Mouse (Mus musculus) left cerebral cortex, postnatal 36 days (tissue): ENCODE data around the gene Susd4. TPM values are rescaled to one million over a fixed set of nuclear protein-coding genes. Genes with fewer than 3 reads are reported as not detected.
A peak's percentile ranks its signal among the peaks of the same experiment; 100 is the strongest.

ENCODE experiments used
- DNase-seq, 2 experiments: peaks; one replicate each; pipeline ENCODE4 v3.0.0; 2021 to 2022; ENCODE audit warnings: low spot score in 2 of 2, mixed read lengths in 1 of 2
- intact Hi-C: fragments of 180-260 bp; cut with DNase I; formaldehyde crosslinking; loops from one replicate; pipeline ENCODE4 v1.15.1; 2025
- total RNA-seq, 2 experiments: library from RNA; stranded (reverse); gene quantifications; 2 replicates each; pipeline ENCODE4 v1.2.3; 2021

The Susd4 gene
- total RNA-seq = 100 to 1,000 TPM; 113 TPM

DNA sequence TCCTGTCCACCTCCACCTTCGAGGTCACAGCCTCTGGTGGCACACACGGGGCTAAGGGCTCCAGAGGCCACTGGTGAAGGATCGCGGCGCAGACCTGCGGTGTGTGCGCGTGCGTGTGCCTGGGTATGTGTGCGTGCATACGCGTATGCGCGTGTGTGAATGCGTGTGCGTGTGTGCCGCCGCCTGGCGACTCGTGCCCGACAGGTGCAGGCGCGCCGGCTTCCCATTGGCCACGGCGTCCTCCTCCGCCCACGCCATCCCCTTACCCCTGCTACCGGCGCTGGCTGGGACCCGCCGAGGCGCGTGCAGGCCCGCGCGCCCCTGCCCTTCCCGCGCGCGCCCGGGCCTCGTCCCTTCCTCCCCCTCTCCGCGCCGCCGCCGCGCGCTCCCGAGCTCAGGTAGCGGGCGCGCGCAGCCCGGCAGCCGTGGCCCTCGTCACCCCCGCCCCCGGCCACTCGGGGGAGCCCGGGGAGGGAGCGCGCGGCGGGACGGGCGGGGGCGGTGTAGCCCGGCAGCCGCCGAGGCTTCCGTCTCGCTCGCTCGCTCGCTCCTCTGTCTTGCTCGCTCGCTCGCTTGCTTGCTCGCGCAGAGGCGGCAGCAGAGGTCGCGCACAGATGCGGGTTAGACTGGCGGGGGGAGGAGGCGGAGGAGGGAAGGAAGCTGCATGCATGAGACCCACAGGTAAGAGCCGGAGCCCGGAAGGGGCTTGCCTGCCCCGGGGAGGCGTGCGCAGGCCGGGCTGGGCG, at the start of gene Susd4:
TSS of gene Susd4 (plus strand) at position 145 of the 746 bp plus-strand sequence.
- intact Hi-C loops = loop anchor here (5.0 kb wide), 1 partner anchor 33 kb away; no protein-coding TSS in a partner anchor
- DNase-seq = peak; percentile 85 to 89

DNA sequence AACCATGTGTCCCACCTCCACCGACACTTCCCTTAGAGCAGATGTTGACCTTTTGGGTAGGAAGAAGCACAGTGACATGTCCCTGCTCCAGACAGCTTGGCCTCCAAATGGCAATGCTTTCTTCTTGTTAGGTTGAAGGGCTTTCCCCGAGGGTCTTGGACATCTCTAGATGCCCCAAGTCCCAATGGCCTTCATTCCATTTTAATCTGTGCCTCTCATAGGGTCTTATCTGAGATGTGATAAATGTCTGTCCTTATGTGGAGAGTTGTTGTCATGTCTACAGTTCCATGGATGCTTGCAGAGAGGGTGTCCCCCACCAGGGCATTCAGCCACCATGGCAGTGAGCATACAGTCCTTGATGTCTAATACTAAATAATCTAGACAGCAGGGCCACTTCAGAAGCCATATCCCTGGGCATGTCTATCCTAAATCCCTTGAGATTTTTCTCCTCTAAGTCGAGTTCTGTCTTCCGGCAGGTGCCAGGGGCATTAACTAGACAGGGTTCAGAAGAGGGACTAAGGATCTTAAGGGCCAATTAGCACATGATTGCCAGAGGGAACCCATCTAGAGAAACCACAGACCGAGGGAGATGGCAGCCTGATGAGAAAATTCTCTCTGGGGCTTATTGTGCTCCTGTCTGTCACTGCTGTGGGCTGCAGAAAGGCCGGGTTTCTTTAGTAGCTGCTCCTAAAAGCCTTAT, 49.3 kb upstream of the Susd4 start:
- intact Hi-C loops = no loop called here
- no peak for DNase-seq

DNA sequence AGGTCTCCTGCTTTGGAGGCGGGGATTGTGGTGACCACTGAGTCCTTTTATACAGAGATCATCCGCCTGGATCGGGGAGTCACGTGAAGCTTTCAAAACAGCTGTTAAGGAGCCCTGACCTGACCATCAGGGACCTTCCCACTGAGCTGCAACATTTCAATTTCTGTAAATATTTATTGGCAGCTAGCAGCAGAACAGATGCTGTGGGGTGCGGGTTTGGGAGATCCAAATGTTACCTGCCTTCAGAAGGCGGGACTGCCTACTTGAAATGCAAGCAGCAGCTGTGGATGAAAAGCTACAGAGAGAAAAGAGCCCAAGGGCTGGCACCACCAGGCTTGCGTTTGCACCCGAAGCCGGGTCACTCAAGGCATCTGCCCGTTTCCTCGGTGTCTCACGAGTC, 36.1 kb upstream of the Susd4 start:
- DNase-seq = no peak
- intact Hi-C loops = no loop called here

DNA sequence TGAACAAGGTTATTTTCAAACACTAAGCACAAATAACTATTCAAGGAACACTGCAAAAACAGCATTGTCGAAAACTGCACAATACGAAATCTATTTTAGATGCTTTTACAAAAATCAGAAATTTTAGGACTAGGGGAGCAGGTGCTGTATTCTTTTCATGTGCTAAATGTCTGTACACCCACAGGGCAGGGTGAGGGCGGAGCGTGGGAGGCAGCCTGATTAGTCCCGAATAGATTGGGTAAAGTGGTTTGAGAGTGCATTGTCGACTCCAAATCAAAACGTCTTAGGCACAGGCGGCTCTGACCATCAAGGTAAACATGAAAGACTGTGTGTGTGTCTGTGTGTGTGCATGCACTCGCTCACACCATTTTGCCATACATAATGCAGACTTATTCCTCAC, 34.7 kb upstream of the Susd4 start:
- DNase-seq = no peak
- intact Hi-C loops = no loop called here

DNA sequence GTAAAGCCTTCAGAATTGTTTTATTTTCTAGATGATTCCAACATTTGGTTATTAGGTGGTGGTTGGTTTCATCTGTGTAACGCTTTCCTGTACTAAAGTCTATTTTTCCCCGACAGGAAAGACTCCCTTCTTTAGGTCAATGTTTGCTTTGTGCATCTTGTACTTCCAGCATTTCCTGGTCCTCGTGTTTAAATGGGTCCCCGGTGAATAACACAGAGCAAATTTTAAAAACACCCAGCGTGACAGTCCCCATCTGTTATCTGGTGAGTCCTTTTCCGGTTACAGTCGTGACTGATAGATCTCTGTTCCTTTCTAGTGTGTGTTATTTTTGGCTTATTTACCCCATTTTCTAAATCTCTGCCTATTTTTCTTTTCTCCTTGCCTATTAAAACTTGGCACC, 31.0 kb upstream of the Susd4 start:
- no peak for DNase-seq
- intact Hi-C loops = no loop called here

DNA sequence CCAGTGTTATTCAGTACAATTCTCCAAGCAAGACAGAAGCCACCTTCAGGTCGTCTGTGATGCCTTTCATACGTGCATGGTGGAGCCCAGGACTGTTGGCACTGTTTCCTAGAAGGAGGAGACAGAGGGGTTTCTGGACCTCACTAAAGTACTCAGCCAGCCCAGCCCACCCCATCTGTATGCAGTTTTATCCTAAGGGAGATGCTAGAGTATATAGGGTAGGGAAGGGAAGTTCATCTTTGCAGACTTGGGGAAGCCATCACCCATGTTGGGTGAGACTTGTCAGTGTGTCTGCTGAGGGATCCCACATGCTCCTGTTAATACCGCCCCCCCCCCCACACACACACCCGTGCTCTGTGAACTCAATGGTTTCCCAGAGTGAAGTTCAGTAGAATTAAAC, 27.8 kb upstream of the Susd4 start:
- no peak for DNase-seq
- intact Hi-C loops = no loop called here

DNA sequence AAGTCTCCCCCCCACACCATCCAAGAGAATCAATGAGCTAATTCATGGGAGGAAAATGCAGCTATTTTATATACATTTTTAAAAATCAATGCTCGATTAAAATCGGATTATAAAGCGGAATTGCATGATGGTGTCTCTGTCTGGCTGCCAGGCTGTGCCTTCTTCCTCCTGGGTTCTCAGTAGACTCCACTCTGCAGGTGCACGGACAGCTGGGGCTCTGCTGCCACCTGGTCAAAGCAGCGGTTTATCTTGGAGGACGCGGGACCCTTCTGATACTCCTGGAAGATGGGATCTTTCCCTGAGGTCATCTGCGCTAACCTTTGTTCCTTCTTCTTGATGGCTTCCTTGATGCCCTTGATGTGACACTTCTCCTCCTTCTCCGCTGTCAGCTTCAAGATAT, 16.6 kb upstream of the Susd4 start:
- DNase-seq = no peak
- intact Hi-C loops = no loop called here

DNA sequence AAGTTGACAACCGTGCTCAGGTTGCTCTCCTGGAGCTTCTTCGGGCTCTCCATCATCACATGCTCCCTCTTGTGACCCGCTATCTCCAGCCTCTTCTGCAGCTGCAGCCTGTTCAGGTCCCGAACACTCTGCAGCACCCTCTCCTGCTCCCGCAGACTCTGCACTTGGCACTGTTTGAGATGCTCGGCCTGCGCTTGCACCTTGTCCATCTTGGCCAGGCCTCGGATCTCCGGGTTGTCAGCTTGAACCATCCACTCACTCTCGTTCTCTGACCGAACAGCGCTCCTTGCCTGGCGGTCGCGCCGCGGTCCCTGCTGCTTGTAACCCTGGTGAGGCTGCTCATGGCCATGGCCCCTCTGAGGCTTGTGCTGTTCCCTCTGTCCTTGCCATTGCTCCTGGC, 15.8 kb upstream of the Susd4 start:
- intact Hi-C loops = no loop called here
- no peak for DNase-seq

DNA sequence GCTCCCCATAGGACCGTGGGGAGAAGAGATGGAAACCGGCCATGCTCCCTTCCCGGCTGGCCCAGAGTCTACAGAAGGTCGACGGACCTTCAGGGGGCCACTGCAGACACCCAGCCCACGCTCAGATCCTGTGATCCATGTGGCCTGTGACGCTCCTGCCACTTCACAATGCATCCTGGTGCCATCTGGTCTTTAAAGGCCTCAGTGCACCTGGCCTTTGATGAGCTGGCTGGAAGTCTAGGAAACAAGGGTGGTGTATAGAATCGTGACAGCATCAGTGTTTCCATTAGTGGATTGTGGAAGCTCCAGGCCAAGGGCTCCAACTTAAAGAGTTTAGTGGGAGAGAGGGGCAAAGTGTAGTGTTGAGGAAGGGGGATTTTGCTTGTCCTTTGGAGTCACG, 14.6 kb upstream of the Susd4 start, which contains the start of gene Ccdc185:
TSS of gene Ccdc185 (minus strand) at position 101 of the 400 bp plus-strand sequence.
- intact Hi-C loops = no loop called here
- no peak for DNase-seq

DNA sequence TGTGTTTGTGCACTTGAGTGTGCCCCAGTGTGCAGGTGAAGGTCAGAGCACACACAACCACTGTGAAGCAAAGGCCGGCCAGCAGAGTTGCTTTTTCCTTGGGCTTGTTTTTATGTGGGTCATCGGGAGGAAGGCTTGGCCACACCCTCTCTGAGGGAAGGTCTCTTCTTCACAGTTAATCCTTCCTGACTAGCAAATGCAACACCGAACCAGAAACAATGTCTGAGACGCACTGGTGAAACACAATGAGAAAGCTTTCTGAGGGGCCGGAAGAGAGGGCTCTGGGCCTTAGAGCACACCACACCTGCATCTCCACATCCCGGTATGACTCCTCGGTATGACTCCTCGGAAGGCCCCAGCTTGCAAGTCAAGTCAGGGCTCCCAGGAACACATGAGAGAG, 12.4 kb upstream of the Susd4 start:
- intact Hi-C loops = no loop called here
- DNase-seq = no peak

DNA sequence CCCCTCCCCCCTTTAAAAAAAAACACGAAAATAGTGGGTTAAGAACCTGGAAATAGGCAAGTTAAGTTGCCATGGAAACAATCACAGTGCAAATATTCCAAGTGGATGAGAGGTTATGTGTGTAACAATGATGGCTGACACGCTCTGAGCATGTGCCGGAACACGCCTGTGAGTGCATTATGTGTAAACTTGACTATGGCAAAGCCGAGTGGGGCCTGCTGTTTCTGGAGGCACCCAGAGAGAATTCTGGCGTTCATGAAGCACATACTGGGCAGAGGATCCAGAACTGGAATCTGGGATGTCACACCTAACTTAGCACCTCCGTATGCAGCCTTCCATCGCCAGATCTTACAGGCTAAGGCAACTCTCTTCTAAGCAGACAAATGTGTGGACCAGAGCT, 10.0 kb upstream of the Susd4 start:
- intact Hi-C loops = no loop called here
- DNase-seq = peak in 1 of 2 experiments; percentile 23

DNA sequence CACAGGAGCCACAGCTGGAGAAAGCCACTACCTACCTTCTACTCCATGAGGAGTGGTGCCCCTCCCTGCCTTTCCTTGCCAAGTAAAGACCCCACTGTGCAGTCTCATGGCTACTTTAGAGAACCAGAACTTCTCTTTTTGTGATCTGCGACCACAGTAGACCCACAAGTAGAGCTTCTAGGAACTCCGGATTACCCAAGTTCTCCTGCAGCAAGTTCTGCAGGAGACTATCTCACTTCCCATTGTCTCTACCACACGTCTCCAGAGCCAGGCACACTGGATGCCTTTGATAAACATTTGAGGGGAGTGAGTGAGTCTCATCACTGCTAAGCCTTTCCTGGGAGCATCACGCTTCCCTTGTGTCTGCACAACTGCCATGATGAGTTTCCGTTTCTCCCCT, 8.8 kb upstream of the Susd4 start:
- intact Hi-C loops = no loop called here
- no peak for DNase-seq

DNA sequence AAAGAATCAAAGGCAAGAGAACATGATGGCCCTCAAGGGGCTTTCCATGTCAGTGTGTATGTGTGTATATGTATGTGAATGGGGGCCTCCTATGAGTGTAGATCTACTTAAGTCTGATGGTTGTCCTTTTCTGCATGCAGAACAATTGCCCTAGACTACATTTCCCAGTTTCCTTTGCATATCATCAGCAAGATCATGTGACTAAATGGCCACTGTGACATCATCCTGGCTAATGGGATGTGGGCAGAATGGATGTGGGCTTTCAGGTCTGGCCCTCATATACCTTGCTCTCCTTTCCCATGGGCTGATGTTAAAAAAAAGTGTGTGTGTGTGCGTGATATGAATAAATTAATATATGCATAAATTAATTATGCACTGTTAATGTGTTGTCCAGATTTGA, 4.9 kb upstream of the Susd4 start:
- no peak for DNase-seq
- intact Hi-C loops = no loop called here

DNA sequence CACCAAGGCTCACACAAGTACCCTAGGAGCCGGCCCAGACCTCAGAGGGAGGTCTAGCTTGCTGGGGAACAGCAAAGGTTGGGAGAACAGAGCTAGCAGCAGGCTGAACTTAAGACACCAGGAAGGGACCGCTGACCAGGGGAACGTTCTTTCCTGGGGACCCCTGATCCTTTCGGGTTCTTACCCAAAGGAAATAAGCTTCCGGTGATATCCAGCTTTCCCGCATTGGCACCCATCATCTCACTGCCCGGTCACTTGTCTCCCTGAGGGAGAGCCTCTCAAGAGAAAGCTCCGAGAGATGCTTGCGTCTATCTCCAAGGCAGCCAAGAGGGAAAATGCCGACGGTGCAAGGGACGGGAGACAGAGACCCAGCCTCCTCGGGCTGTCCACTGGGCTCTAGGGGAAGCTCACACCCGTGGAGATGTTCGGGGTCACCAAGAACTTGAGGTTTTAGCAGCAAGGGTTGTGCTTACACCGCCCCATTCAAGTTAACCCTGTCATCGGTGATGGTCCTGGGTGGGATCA, 407 bp upstream of the Susd4 start:
- no peak for DNase-seq
- intact Hi-C loops = loop anchor here (5.0 kb wide), 1 partner anchor 34 kb away; no protein-coding TSS in a partner anchor

DNA sequence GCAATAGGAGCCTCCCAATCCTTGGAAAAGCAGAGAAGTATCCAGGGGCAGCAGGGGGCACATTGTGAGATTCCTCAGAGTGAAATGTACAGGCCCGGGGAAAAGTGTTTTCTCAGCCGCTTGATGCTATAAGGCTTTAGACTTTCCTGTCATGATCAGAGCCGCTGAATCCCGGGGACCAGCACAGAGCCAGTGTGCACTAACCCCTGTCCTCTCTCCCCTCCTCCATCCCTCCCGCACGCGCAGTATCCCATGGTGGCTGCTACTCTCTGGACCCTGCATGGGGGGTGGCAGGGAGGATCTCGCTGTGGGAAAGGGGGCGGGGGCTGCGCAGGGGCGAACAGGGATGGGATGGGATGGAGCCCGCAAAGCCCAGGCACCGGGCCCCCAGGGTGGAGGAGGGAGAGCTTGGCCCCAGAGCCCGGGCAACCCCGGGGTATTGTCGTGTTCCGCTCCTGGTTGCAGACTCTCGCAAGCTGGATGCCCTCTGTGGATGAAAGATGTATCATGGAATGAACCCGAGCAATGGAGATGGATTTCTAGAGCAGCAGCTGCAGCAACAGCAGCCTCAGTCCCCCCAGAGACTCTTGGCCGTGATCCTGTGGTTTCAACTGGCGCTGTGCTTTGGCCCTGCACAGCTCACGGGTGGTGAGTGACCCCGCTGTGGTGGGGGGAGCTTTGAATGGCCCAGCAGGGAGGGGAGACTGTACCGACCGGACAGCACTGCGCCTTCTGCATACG, 1.1 kb downstream of the Susd4 start:
- DNase-seq = peak; percentile 35 to 50
- intact Hi-C loops = loop anchor here (5.0 kb wide), 1 partner anchor 33 kb away; no protein-coding TSS in a partner anchor

DNA sequence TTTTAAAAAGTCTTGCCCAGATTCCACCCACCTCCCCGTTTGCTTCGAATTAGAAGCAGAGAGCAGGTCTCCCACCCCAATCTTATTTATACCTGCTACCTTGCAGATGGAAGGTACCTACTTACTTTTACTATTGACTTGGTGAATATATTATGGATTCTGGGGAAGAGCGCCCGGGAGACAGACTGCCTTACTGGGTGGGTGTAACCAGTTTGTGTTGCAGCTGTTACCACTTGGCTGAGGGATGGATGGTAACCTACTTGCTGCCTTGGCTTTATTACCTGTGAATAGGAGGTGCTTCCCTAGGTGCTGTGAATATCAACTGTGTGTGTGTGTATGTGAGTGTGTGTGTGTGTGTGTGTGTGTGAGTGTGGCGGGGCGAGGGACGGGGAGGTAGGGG, 11.9 kb downstream of the Susd4 start:
- no peak for DNase-seq
- intact Hi-C loops = no loop called here

DNA sequence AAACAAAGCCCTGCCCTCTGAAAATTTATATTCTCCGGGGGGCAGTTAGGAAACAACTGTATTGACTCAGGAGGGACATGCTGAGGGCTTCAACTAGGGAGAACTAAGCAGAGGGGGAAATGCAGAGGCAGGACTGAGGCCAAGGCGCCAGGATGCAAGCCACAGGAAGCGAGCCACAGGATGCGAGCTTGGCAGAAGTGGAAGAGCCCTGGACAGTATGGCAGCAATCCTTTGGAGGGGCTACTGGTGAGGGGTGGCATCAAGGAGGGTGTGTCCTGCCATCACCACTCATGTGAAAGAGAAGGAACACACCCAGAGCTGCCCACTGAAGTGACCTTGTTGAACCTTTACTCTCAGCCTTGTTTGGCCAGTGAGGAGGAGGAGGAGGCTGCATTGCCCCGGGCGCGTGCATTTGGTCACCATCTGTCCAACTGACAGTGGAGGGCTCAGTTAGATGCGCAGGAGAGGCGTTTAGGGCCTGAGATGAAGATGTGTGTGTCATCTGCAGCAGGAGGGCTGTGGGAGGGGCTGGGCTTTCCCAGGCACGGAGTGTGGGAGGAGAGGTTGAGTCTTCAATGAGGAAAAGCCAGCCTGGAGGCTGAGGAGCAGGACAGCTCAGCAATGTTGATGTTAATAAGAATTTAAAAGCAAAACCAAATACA, 13.2 kb downstream of the Susd4 start:
- DNase-seq = no peak

DNA sequence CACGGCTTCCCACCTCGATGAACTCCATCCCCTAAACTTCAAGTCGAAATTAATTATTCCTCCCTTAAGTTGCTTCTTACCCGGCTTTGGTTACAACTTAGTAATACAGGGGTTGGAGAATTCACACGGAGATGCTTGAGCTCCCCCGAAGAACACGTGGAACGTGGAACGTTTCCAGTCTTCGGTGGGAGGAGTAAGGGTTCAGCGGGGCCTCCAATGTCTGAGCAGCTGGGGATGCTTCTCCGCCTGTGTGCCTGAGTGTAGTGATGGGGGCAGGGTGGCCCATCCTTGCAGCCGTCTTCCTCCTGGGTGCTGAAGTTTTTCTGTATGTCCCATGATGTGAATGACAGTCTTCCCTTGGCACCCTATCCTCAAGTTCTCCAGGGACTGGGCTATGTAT, 14.6 kb downstream of the Susd4 start:
- intact Hi-C loops = no loop called here
- DNase-seq = no peak

More for the DNA sequence above, 13.2 kb downstream of the Susd4 start:
- intact Hi-C loops = no loop called here

DNA sequence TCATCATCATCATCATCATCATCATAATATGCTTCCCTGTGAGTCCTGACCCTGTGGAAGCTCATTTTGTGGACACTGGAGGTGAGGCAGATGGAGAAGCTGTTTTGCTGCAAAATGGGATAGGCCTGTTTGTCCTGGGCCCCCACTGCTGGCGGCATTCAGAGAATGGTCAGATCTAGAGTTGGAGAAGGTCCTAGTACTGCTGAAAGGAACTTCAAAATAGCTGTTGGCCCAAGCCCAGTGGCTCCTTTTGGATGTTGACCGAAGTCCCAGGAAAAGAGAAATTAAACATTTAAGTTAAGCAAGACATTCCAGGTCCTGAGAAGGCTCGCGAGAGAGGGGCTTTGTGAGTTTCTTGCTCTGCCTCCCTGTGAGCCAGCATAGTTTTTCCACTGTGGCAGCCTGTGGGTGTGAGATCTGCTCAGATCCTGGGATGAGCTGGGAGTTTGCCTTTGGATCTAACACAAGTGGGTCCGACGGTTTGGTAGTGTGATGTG, 15.4 kb downstream of the Susd4 start:
- DNase-seq = no peak
- intact Hi-C loops = no loop called here

DNA sequence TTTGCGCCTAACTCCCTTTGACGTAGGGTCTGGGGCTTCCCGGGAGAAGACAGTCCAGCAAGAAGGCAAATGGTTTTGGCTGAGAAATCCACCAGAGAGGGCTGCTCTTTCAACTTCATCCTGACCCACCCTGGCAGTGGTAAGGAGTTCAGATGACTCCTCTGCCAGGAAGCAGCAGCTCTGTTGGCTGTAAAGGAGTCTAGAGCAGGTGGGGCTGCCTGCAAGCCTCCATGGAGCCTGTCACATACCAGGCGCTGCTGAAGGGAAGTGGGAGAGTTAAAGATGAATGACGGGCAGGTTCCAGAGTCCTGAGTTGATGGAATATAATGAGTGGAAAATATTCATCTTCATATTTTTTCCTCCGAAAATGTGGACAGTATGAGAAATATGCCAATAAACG, 20.1 kb downstream of the Susd4 start:
- intact Hi-C loops = no loop called here
- DNase-seq = no peak
